Mouse (Mus musculus): ENCODE measurements at regions not wholly inside any gene's neighbourhood (a gene's known extent, or its start where the extent isn't known, plus 50 kb on each side); places are given as distances from the start of the nearest gene placed in this dataset.
"Not testable (repeated sequence)": the region's sequence is repeated elsewhere in the genome, so short reads cannot be mapped to it uniquely, and the experiment has no call there.

DNA sequence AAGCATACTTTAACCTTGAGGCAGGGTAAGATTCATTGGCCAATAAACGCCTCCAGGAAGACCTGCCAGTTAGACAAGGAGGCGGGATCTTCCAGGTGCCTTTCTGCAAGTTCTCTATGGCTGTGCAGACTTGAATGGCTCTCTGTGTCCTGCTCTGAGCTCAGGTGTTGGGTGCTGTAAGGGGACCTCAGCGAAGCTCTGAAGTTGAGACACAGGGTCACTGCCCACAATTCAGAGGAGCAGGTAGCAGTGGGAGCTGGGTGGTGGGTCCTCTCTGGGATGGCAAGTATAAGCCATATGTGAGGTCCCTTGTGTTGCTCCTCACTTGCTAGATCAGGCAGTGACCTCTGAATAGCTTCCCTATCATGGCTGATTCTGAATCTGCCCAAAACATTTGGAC lies 184.8 kb upstream of the 2410141K09Rik start:
- TF ChIP-seq EP300 (optimal IDR thresholded peaks at IDR 0.05); CTCF (IDR thresholded peaks at IDR 0.05; ENCODE audit: low read depth): not testable (repeated sequence)
